Mouse (Mus musculus): ENCODE measurements around the gene Cntrl. TPM values are rescaled to one million over a fixed set of nuclear protein-coding genes. Genes with fewer than 3 reads are reported as not detected.

Cntrl gene
- polyA plus RNA-seq, 1 experiment from 2014 or later = 29.5 TPM

DNA sequence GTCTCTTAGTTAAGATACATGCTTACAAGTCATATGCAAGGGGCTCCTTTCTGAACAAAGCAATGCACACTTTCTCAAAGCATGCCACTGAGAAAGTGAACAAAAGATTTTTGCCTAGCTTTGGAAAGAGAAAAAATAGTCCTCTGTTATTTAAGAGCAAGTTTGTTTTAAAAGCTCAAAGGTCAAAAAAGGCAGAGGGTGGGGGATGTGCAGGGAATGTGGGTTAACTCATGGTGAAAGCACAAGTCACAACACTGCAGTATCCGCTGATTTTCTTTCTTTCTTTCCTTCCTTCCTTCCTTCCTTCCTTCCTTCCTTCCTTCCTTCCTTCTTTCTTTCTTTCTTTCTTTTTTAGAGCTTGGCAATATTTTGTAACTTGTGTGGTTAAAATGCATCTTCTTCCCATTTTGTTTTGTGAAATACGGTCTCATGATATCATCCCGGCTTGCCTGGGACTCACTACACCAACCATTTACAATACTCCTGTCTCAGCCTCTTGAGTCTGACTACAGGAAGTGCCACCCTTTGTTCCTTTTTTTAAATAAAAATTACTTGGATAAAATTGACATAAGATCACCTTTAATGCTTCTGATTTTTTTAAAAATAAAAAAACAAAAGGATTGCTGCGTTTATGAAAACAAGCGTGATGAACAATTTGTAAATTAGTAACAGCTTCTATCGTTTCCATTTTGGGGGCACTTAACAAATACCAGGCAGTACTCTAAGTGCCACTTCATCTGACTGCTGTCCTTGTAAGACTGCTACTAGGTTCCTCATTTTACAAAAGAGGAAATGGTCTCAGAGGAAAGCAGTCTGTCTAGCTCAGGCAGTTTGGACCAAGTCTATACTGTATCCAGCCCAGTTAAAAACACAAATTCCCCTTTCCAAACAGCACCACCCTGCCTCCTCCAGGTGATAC, 86.6 kb downstream of the Cntrl start:
- H3K36me3 ChIP-seq (replicated peaks) = peaks cover 38% of the 10 kb centered on the region
- H3K4me3 ChIP-seq = no peak overlapping the region
- H3K27ac ChIP-seq = no peak overlapping the region
- WGBS = 91% methylated on average over 6 of the region's 6 CpGs
- H3K27me3 ChIP-seq (ENCODE audit: poor library complexity, severe bottlenecking) = no peaks in the 10 kb centered on the region
- no peak for DNase-seq (ENCODE audit: extremely low spot score, low spot score)
- no peaks in the 10 kb centered on the region for H3K9me3 ChIP-seq
- H3K4me1 ChIP-seq = peaks cover 23% of the 10 kb centered on the region

DNA sequence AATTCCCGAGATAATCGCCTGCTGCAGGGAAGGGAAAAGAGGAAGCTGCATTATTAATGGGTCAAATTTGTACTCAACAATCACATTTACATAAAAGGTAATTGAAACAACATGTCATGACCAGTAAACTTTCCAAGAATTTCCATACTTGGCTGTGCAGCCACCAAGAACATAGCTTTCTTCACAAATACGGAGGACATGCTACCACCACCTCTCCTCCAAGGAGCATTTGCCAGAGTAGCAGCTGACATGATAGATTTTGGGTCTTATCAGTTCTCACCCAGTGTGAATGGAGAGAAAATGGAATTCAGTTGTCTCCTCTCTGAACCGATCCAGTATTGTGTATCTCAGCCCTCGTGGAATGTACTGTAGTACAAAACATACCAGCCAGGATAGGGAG, 90.2 kb downstream of the Cntrl start:
- peak overlapping the region; percentile 100 for H3K4me3 ChIP-seq
- no peak for DNase-seq (ENCODE audit: extremely low spot score, low spot score)
- peaks cover 28% of the 10 kb centered on the region for H3K4me1 ChIP-seq
- 40% methylated on average over 5 of the region's 5 CpGs for WGBS
- no peaks in the 10 kb centered on the region for H3K27me3 ChIP-seq (ENCODE audit: poor library complexity, severe bottlenecking)
- H3K36me3 ChIP-seq (replicated peaks) = peaks cover 28% of the 10 kb centered on the region
- H3K9me3 ChIP-seq = no peaks in the 10 kb centered on the region
- H3K27ac ChIP-seq = peak overlapping the region; percentile 99

DNA sequence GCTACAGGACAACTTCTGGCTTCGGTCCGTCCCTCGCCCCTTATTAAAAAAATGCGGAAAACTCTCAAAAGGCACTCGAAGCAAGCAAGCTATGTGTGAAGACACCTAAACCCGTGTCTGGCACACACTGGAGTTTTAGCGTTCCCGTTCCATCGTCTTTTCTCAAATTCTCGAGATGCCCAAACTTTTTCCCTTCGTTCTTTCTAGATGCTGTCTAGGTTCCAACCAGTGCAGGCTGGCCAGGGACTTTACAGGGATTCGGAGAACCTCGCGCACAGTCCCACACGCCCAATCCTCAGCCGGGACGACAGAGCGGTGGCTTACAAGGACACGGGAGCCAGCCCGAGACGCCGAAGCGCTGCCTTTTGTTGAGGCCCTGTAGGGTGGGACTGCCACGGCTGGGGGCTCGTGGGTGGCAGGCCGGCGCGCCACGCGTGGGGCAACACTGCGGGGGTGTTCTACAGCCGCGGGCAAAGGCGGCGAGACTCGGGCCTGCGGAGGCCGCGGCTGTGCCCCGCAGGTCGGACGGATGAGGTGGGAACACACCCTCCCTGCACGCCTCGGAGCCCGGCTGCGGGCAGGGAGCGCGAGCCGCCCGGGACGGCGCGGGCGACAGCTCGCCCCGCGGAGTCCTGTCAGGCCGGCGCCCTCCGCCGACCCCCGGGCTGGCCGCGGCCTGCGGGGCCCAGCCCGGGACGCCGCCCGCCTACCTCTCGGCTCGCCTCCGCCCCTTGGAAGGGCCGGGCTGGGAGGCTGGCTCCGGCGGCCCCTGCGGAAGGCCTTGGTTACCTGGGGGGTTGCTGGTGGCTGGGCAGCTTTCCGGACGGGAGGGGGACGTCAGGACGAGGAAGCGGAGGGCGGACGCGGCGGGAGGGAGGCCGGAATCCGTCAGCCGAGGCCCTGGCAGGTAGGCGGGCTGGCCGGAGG, 90.9 kb downstream of the Cntrl start:
- Histone ChIP-seq H3K4me3 (peak overlapping the region; percentile 100), H3K4me1 (peaks cover 28% of the 10 kb centered on the region), H3K27me3 (ENCODE audit: poor library complexity, severe bottlenecking) (no peaks in the 10 kb centered on the region), H3K27ac (peak overlapping the region; percentile 99), H3K36me3 (replicated peaks) (peaks cover 21% of the 10 kb centered on the region), H3K9me3 (no peaks in the 10 kb centered on the region)
- peak; percentile 38 for DNase-seq (ENCODE audit: extremely low spot score, low spot score)
- 2% methylated on average over 90 of the region's 90 CpGs for WGBS

DNA sequence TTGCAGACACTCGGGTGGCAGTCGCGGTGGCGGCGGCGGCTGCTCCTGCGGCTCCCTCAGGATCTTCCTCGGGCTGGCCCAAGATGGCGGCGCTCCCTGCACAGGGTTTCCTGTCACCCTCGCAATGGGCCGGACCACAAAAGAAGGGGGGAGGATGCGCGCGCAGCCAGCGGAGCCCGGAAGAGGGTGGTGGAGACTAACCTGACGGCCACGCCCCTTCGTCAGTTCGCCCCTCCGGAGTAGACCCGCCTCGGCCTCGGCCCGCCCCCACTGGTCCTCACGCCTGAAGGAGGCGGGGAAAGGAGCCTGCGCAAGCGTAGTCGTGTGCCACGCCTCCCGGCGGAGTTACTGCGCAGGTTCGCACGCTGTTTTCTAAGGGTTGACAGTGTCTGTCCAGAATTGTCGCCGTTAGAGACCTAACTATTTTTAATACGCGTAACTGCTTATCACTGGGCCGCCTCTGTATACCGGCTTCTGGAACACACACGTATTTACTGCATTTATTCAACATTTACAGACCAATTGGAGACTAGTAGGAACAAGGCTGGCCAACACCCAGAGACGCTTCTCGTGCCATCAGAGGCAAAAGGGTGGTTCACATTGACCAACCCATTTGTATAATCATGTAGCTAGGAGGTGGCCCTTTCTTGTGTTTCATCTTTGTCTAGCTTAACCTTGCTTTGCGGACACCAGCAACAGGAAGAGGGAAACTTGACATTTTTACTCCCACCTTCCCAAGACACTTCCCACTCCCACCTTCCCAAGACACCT, 91.8 kb downstream of the Cntrl start, which contains the start of gene Rab14:
Gene Rab14, minus strand, starts transcription at position 223 of the 771 bp plus-strand sequence.
- Histone ChIP-seq H3K36me3 (replicated peaks) (peaks cover 18% of the 10 kb centered on the region), H3K27ac (peak within 1 kb of the TSS; percentile 99), H3K9me3 (no peaks in the 10 kb centered on the region), H3K4me1 (peaks cover 23% of the 10 kb centered on the region), H3K27me3 (ENCODE audit: poor library complexity, severe bottlenecking) (no peaks in the 10 kb centered on the region), H3K4me3 (peak within 1 kb of the TSS; percentile 100)
- under 1% methylated on average over 47 of the region's 47 CpGs for WGBS
- DNase-seq (ENCODE audit: extremely low spot score, low spot score) = peak; percentile 100

DNA sequence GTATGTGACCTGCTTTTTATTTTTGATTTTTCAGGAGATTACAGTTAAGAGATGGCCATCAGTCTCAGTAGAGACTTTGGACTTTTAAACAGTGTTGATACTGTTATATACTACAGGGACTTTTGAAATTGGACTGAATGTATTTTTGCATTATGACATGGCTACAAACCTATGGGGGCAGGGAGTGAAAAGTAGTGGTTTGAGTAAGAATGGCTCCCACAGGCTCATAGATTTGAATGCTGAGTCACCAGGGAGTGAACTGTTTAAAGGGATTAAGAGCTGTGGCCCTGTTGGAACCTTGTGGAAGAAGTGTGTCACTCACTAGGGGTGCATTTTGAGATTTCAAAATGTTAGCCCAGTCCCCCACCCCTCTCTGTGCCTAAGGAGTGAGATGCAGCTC, 94.4 kb downstream of the Cntrl start:
- no peaks in the 10 kb centered on the region for H3K9me3 ChIP-seq
- no peak for DNase-seq (ENCODE audit: extremely low spot score, low spot score)
- H3K36me3 ChIP-seq (replicated peaks) = no peaks in the 10 kb centered on the region
- H3K4me1 ChIP-seq = peaks cover 17% of the 10 kb centered on the region
- no peak overlapping the region for H3K4me3 ChIP-seq
- no peaks in the 10 kb centered on the region for H3K27me3 ChIP-seq (ENCODE audit: poor library complexity, severe bottlenecking)
- H3K27ac ChIP-seq = no peak overlapping the region

DNA sequence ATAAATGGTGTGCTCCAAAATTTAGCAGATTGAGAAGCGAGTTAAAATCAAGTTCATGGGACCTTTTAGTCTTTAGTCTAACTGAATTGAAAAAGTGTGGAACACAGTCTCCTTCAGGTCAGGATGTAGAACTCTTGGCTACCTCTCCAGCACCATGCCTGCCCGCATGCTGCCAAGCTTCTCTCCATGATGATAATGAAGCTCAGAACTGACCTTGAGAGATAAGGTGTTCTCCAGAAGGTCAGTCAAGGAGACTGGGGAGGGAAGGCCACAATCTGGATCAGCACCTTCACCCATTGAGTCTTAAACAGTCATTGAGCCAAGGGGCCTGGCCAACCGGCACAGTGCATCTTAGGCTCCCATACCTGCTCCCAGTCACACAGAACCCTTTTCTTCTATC, 97.5 kb downstream of the Cntrl start:
- Histone ChIP-seq H3K27ac (no peak overlapping the region), H3K27me3 (ENCODE audit: poor library complexity, severe bottlenecking) (no peaks in the 10 kb centered on the region), H3K4me3 (no peak overlapping the region), H3K36me3 (replicated peaks) (no peaks in the 10 kb centered on the region), H3K4me1 (no peaks in the 10 kb centered on the region), H3K9me3 (no peaks in the 10 kb centered on the region)
- 92% methylated on average over 3 of the region's 3 CpGs for WGBS
- no peak for DNase-seq (ENCODE audit: extremely low spot score, low spot score)

DNA sequence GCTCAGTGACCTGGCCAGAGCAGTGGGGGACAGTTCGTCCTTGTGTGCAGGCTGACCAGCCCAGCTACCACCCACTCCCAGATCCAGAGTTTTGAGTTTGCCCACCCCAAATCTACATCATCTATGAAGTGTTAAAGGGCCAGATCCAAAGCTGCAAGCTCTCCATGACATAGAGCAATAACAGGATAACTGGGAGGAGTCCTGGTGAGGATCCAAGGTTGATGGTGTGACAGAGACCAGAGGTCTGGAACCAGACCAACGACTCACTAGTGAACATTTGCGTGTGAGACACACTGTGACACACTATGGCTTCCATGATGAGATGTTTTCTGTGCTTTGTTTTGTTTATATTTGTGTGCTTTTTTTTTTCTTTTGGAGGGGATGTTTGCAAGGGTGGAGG, 98.8 kb downstream of the Cntrl start:
- 78% methylated on average over 3 of the region's 3 CpGs for WGBS
- no peak overlapping the region for H3K27ac ChIP-seq
- DNase-seq (ENCODE audit: extremely low spot score, low spot score) = no peak
- H3K4me3 ChIP-seq = no peak overlapping the region
- H3K27me3 ChIP-seq (ENCODE audit: poor library complexity, severe bottlenecking) = no peaks in the 10 kb centered on the region
- no peaks in the 10 kb centered on the region for H3K36me3 ChIP-seq (replicated peaks)
- H3K4me1 ChIP-seq = no peaks in the 10 kb centered on the region
- H3K9me3 ChIP-seq = no peaks in the 10 kb centered on the region

DNA sequence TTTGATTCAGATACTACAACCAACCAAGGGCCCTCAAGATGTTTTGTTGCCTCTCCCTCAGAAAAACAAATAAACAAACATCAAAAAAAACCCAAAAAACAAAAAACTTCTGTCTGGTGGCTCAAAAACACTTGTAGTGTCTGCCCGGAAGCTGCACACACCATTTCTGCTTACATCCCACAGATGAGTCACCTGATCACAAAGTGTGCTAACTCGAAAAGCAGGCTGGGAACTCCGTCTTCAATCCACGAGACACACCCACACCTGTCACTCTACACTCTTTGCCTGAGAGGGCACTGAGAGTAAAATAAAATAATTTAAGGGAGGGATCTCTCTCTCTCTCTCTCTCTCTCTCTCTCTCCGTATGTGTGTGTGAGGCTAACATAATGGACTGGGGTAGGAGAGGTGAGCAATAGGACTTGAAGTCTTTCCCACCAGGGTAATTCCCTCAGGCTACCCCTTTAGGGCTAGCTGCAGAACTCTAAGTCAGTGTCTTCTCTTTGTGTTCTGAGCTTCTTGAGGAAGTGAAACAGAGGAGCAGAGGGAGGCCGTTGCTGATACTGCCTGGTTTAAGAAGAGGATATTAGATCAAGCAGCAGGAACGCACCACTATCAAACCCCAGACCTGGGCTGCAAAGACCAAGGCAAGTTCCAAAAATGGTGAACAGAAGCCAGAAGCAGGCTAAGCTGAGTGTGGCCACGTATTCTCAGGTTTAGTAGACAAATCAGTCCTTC, 99.8 kb downstream of the Cntrl start:
- 77% methylated on average over 8 of the region's 8 CpGs for WGBS
- DNase-seq (ENCODE audit: extremely low spot score, low spot score) = no peak
- Histone ChIP-seq H3K4me3 (no peak overlapping the region), H3K27ac (no peak overlapping the region), H3K36me3 (replicated peaks) (no peaks in the 10 kb centered on the region), H3K4me1 (peaks cover 5% of the 10 kb centered on the region), H3K27me3 (ENCODE audit: poor library complexity, severe bottlenecking) (peaks cover 4% of the 10 kb centered on the region; the same call in 1 of the 2 replicates), H3K9me3 (no peaks in the 10 kb centered on the region)

DNA sequence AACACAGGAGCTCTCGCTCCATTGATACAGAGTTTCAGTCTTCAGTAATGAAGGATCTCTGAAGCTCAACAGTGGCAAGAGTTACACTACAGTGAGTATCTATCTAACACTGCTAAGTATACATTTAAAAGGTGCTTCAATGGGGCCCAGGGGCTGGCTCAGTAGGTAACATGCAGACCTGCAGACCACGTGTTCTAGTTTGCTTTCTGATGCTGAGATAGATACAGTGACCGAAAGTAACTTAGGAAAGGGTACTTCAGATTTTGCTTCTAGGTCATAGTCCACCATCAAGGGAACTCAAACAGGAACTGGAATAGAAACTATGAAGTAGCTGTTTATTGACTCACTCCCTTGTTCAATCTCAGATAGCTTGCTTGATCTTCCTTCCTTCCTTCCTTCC, 102.4 kb downstream of the Cntrl start:
- H3K9me3 ChIP-seq = no peaks in the 10 kb centered on the region
- DNase-seq (ENCODE audit: extremely low spot score, low spot score) = no peak
- no peaks in the 10 kb centered on the region for H3K36me3 ChIP-seq (replicated peaks)
- H3K4me3 ChIP-seq = no peak overlapping the region
- peaks cover 23% of the 10 kb centered on the region for H3K4me1 ChIP-seq
- no peak overlapping the region for H3K27ac ChIP-seq
- H3K27me3 ChIP-seq (ENCODE audit: poor library complexity, severe bottlenecking) = peaks cover 4% of the 10 kb centered on the region; the same call in 1 of the 2 replicates
- 79% methylated on average over 3 of the region's 3 CpGs for WGBS

DNA sequence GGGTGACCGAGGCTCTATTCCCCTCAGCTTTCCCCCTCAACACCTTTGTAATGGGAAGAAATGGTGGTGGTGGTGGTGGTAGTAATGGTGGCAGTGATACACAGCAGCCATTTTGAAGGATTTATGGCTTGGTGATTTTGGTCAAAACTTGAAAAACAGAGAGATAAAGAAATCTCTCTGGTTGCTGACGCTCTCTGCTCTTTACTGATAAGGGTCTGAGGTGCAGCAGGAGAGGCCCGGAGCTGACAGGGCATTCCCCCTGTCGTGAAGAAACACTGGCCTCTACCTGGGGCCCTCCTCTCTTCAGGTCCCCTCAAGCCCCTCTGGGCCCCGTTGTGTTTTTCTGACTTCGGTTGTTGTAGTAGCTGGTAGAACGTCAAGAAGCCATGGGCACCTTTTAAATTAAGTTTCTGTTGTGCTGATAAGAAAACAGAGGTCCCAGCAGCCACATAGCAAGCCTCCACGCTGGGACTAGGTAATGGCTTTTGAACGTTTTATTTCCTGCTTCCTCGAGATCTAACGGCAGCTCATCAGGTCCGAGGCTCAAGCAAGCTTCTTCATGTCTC, 104.1 kb downstream of the Cntrl start:
- peaks cover 4% of the 10 kb centered on the region; the same call in 1 of the 2 replicates for H3K27me3 ChIP-seq (ENCODE audit: poor library complexity, severe bottlenecking)
- no peak overlapping the region for H3K4me3 ChIP-seq
- no peak for DNase-seq (ENCODE audit: extremely low spot score, low spot score)
- peaks cover 23% of the 10 kb centered on the region for H3K4me1 ChIP-seq
- H3K36me3 ChIP-seq (replicated peaks) = no peaks in the 10 kb centered on the region
- WGBS = 81% methylated on average over 12 of the region's 12 CpGs
- no peaks in the 10 kb centered on the region for H3K9me3 ChIP-seq
- 0 out of 2 replicates have a peak overlapping the region, but pooled peaks have one; percentile 87 for H3K27ac ChIP-seq

DNA sequence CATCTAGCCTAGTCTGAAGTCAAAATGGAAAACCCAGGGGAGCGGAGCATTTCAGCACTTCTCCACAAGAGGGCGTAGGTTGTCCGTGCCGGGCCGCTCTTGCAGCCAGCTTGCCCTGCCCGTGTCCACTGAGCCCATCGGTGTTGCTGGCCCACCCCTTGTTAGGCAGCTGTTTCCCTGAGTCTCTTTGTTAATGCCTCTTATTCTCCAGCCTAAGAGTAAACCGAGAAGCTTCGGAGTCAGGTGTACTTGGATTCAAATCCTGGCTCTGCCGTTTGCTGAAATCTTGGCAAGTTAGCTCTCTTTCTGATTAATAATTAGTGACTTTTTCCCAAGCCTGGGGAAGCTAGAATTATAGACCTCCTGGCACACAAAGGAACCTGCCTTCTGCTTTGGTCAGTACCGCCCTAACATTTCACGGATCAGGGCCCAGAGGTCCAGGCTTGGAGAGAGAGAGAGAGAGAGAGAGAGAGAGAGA, 105.6 kb downstream of the Cntrl start:
- peaks cover 29% of the 10 kb centered on the region for H3K4me1 ChIP-seq
- DNase-seq (ENCODE audit: extremely low spot score, low spot score) = peak; percentile 92
- H3K9me3 ChIP-seq = no peaks in the 10 kb centered on the region
- peaks cover 4% of the 10 kb centered on the region; the same call in 1 of the 2 replicates for H3K27me3 ChIP-seq (ENCODE audit: poor library complexity, severe bottlenecking)
- H3K27ac ChIP-seq = peak overlapping the region; percentile 87
- 4% methylated on average over 12 of the region's 12 CpGs for WGBS
- H3K4me3 ChIP-seq = peak overlapping the region; percentile 34
- no peaks in the 10 kb centered on the region for H3K36me3 ChIP-seq (replicated peaks)

Data from forebrain, embryonic 10.5 days (tissue).